In genomic region chr1:43738519-43738894, GRCm38 (mm10) we compare ENCODE assay signal across 17 mouse cellular contexts. TPM values are rescaled to one million over a fixed set of nuclear protein-coding genes. Genes with fewer than 3 reads are reported as not detected.
A peak's percentile ranks its signal among the peaks of the same experiment; 100 is the strongest.
DNase-seq lines count a peak whose midpoint lies in the region; ATAC-seq and TF ChIP-seq lines count a peak whose summit lies in the region.
"Had no signal": no experiment of that assay in that cellular context is flagged by ENCODE, and none has a peak within 500 bp of the region (broad histone marks: within the 10 kb centered on the region; RNA-seq: fewer than 3 reads in every experiment).

No protein-coding gene starts in this region.

- ATAC-seq in forebrain, embryonic 13.5 days, result peak; percentile 56
- ATAC-seq in forebrain, embryonic 12.5 days (ENCODE audit: low FRiP score), result no peak
- ATAC-seq in midbrain, embryonic 13.5 days, result peak; percentile 63
- ATAC-seq in midbrain, embryonic 14.5 days (ENCODE audit: low FRiP score, low TSS enrichment), result no peak; the same call in 1 of the 2 replicates
- peak; percentile 27; the same call in 1 of the 2 replicates for ATAC-seq in forebrain, embryonic 14.5 days
- ATAC-seq in hindbrain, postnatal 0 days, result peak; percentile 55

- H3K9me3 ChIP-seq in forebrain, embryonic 13.5 days (replicated peaks), result no peaks in the 10 kb centered on the region
- H3K9me3 ChIP-seq in forebrain, embryonic 12.5 days, result no peaks in the 10 kb centered on the region
- no peaks in the 10 kb centered on the region for H3K9me3 ChIP-seq in midbrain, embryonic 13.5 days
- no peaks in the 10 kb centered on the region for H3K9me3 ChIP-seq in midbrain, embryonic 14.5 days (ENCODE audit: control insufficient read depth, low read length)
- no peaks in the 10 kb centered on the region for H3K9me3 ChIP-seq in forebrain, embryonic 14.5 days (replicated peaks; ENCODE audit: control insufficient read depth, low read length)
- H3K9me3 ChIP-seq in hindbrain, postnatal 0 days (ENCODE audit: low read length), result no peaks in the 10 kb centered on the region
- H3K9me3 ChIP-seq: limb, embryonic 15.5 days had no signal

- H3K4me3 ChIP-seq in forebrain, embryonic 13.5 days, result no peak overlapping the region
- H3K4me3 ChIP-seq in forebrain, embryonic 12.5 days (replicated peaks), result no peak overlapping the region
- no peak overlapping the region for H3K4me3 ChIP-seq in midbrain, embryonic 13.5 days (replicated peaks)
- no peak overlapping the region for H3K4me3 ChIP-seq in midbrain, embryonic 14.5 days (replicated peaks; ENCODE audit: low read depth, low read length)
- no peak overlapping the region for H3K4me3 ChIP-seq in forebrain, embryonic 14.5 days (ENCODE audit: low read depth, low read length)
- H3K4me3 ChIP-seq in hindbrain, postnatal 0 days (ENCODE audit: low read length), result no peak overlapping the region
- H3K4me3 ChIP-seq in gastrocnemius, adult 2 months, result no peak overlapping the region
- H3K4me3 ChIP-seq: heart, embryonic 15.5 days; limb, embryonic 15.5 days had no signal

- no peaks in the 10 kb centered on the region for H3K36me3 ChIP-seq in forebrain, embryonic 13.5 days (ENCODE audit: poor library complexity, severe bottlenecking)
- no peaks in the 10 kb centered on the region for H3K36me3 ChIP-seq in forebrain, embryonic 12.5 days (replicated peaks)
- no peaks in the 10 kb centered on the region for H3K36me3 ChIP-seq in midbrain, embryonic 13.5 days
- no peaks in the 10 kb centered on the region for H3K36me3 ChIP-seq in midbrain, embryonic 14.5 days (ENCODE audit: control insufficient read depth, insufficient read depth, low read length)
- H3K36me3 ChIP-seq in forebrain, embryonic 14.5 days (ENCODE audit: control insufficient read depth, insufficient read depth, low read length), result no peaks in the 10 kb centered on the region
- no peaks in the 10 kb centered on the region for H3K36me3 ChIP-seq in hindbrain, postnatal 0 days (ENCODE audit: insufficient read depth, low read length)
- H3K36me3 ChIP-seq: heart, embryonic 15.5 days; limb, embryonic 15.5 days had no signal

- 86% methylated on average over 10 of the region's 10 CpGs for WGBS in forebrain, embryonic 13.5 days
- 87% methylated on average over 10 of the region's 10 CpGs for WGBS in forebrain, embryonic 12.5 days
- WGBS in midbrain, embryonic 13.5 days, result 90% methylated on average over 10 of the region's 10 CpGs
- 89% methylated on average over 10 of the region's 10 CpGs for WGBS in midbrain, embryonic 14.5 days
- 87% methylated on average over 10 of the region's 10 CpGs for WGBS in forebrain, embryonic 14.5 days
- WGBS in hindbrain, postnatal 0 days, result 82% methylated on average over 10 of the region's 10 CpGs

- no peak overlapping the region for H3K4me2 ChIP-seq in forebrain, embryonic 13.5 days
- H3K4me2 ChIP-seq in forebrain, embryonic 12.5 days, result no peak overlapping the region
- H3K4me2 ChIP-seq in midbrain, embryonic 13.5 days (replicated peaks), result no peak overlapping the region
- no peak overlapping the region for H3K4me2 ChIP-seq in midbrain, embryonic 14.5 days (ENCODE audit: low read length)
- no peak overlapping the region for H3K4me2 ChIP-seq in forebrain, embryonic 14.5 days (ENCODE audit: low read length)
- no peak overlapping the region for H3K4me2 ChIP-seq in hindbrain, postnatal 0 days (ENCODE audit: low read depth, low read length)
- H3K4me2 ChIP-seq: heart, embryonic 15.5 days; limb, embryonic 15.5 days; lung, embryonic 14.5 days had no signal

- H3K27ac ChIP-seq in forebrain, embryonic 13.5 days, result no peak overlapping the region
- H3K27ac ChIP-seq in forebrain, embryonic 12.5 days, result no peak overlapping the region
- H3K27ac ChIP-seq in midbrain, embryonic 13.5 days, result no peak overlapping the region
- no peak overlapping the region for H3K27ac ChIP-seq in midbrain, embryonic 14.5 days (replicated peaks; ENCODE audit: low read depth, low read length)
- no peak overlapping the region for H3K27ac ChIP-seq in forebrain, embryonic 14.5 days (ENCODE audit: low read depth, low read length)
- no peak overlapping the region for H3K27ac ChIP-seq in hindbrain, postnatal 0 days
- H3K27ac ChIP-seq in gastrocnemius, adult 2 months, result no peak overlapping the region
- H3K27ac ChIP-seq: heart, embryonic 15.5 days; limb, embryonic 15.5 days; liver, embryonic 14.5 days had no signal

- DNase-seq in midbrain, embryonic 14.5 days, result no peak
- DNase-seq in forebrain, embryonic 14.5 days (ENCODE audit: low spot score), result no peak
- no peak for DNase-seq in hindbrain, postnatal 0 days (ENCODE audit: low spot score)
- DNase-seq in adrenal gland, postnatal 4 days (ENCODE audit: low spot score in 2 of 2), result no peak
- no peak for DNase-seq in gastrocnemius, adult 2 months
- DNase-seq: cerebellum, adult 11 months; cerebellum, adult 9-11 months; thymus, adult 18-20 months had no signal

- TF ChIP-seq CTCF in hindbrain, postnatal 0 days (IDR thresholded peaks at IDR 0.05; ENCODE audit: low read depth), result no peak
- TF ChIP-seq CTCF in gastrocnemius, adult 2 months (IDR thresholded peaks at IDR 0.05), result no peak

- H3K27me3 ChIP-seq in forebrain, embryonic 13.5 days, result no peaks in the 10 kb centered on the region
- no peaks in the 10 kb centered on the region for H3K27me3 ChIP-seq in forebrain, embryonic 12.5 days
- no peaks in the 10 kb centered on the region for H3K27me3 ChIP-seq in midbrain, embryonic 13.5 days
- no peaks in the 10 kb centered on the region for H3K27me3 ChIP-seq in midbrain, embryonic 14.5 days (ENCODE audit: control insufficient read depth, insufficient read depth, low read length)
- no peaks in the 10 kb centered on the region for H3K27me3 ChIP-seq in forebrain, embryonic 14.5 days (replicated peaks; ENCODE audit: control insufficient read depth, insufficient read depth, low read length)
- no peaks in the 10 kb centered on the region for H3K27me3 ChIP-seq in hindbrain, postnatal 0 days (ENCODE audit: insufficient read depth, low read length)
- H3K27me3 ChIP-seq: heart, embryonic 15.5 days; limb, embryonic 15.5 days had no signal

- H3K4me1 ChIP-seq in forebrain, embryonic 13.5 days, result no peaks in the 10 kb centered on the region
- no peaks in the 10 kb centered on the region for H3K4me1 ChIP-seq in forebrain, embryonic 12.5 days
- H3K4me1 ChIP-seq in midbrain, embryonic 13.5 days (replicated peaks), result no peaks in the 10 kb centered on the region
- H3K4me1 ChIP-seq in midbrain, embryonic 14.5 days (ENCODE audit: control insufficient read depth, insufficient read depth, low read length), result no peaks in the 10 kb centered on the region
- H3K4me1 ChIP-seq in forebrain, embryonic 14.5 days (ENCODE audit: control insufficient read depth, insufficient read depth, low read length), result no peaks in the 10 kb centered on the region
- H3K4me1 ChIP-seq in hindbrain, postnatal 0 days (ENCODE audit: insufficient read depth, low read length), result no peaks in the 10 kb centered on the region
- H3K4me1 ChIP-seq: heart, embryonic 15.5 days; limb, embryonic 15.5 days had no signal

- no peak overlapping the region for H3K9ac ChIP-seq in forebrain, embryonic 13.5 days
- no peak overlapping the region for H3K9ac ChIP-seq in forebrain, embryonic 12.5 days
- H3K9ac ChIP-seq in midbrain, embryonic 13.5 days (replicated peaks), result no peak overlapping the region
- H3K9ac ChIP-seq in midbrain, embryonic 14.5 days (replicated peaks; ENCODE audit: low read length), result no peak overlapping the region
- H3K9ac ChIP-seq in forebrain, embryonic 14.5 days (ENCODE audit: low read length), result no peak overlapping the region
- H3K9ac ChIP-seq in hindbrain, postnatal 0 days (replicated peaks; ENCODE audit: low read length), result no peak overlapping the region
- H3K9ac ChIP-seq: heart, embryonic 15.5 days; limb, embryonic 15.5 days; liver, embryonic 14.5 days; lung, embryonic 14.5 days had no signal

- intact Hi-C loops in gastrocnemius, adult 2 months (cut with DNase I), result loop anchor here (1.0 kb wide), 1 partner anchor 439 kb away; no protein-coding TSS in a partner anchor

RNA-seq across cellular contexts. Expression of gene 1500015O10Rik, which starts 8.1 kb away (rescaled TPM):
- polyA plus RNA-seq in forebrain, embryonic 13.5 days (2015; fragmentation: Nextera tagmentation; extraction: Ambion mirVana), result 9.1 and 15.2 TPM in 2 replicates
- 1.1 and 2.7 TPM in 2 replicates for polyA plus RNA-seq in forebrain, embryonic 12.5 days (2016; fragmentation: Nextera tagmentation; extraction: Ambion mirVana)
- 4.6 and 10.6 TPM in 2 replicates for polyA plus RNA-seq in midbrain, embryonic 13.5 days (2015; fragmentation: Nextera tagmentation; extraction: Ambion mirVana)
- polyA plus RNA-seq in midbrain, embryonic 14.5 days (2014; fragmentation: Nextera tagmentation; extraction: Ambion mirVana), result 8.2 and 13.5 TPM in 2 replicates
- polyA plus RNA-seq in forebrain, embryonic 14.5 days (2014; fragmentation: Nextera tagmentation; extraction: Ambion mirVana), result 29.5 and 31.8 TPM in 2 replicates
- total RNA-seq in hindbrain, postnatal 0 days (2014; rRNA removed), result 29.8 and 36.3 TPM in 2 replicates
- polyA plus RNA-seq in hindbrain, postnatal 0 days (2015; fragmentation: Nextera tagmentation; extraction: Ambion mirVana), result 105 and 115 TPM in 2 replicates
- 10 to 100 TPM; 56.9 to 57.7 TPM for total RNA-seq in adrenal gland, postnatal 4 days (2021)
- 1 to 10 TPM; 2.7 to 9.3 TPM for total RNA-seq in gastrocnemius, adult 2 months (2021)
- total RNA-seq: megakaryocyte, adult 5-6 weeks had no signal
- polyA plus RNA-seq: small intestine, adult 2 months had no signal

Comparison
In these comparisons a context has a peak if more than half of its experiments do, and no peak if none do; other contexts are left out.
1. ATAC-seq: peak in forebrain, embryonic 13.5 days (single experiment), midbrain, embryonic 13.5 days (single experiment), forebrain, embryonic 14.5 days (single experiment) and hindbrain, postnatal 0 days (single experiment); none in forebrain, embryonic 12.5 days (single experiment) and midbrain, embryonic 14.5 days (single experiment).